Mouse (Mus musculus): Measurements from ENCODE around the gene Sept3. TPM values are rescaled to one million over a fixed set of nuclear protein-coding genes. Genes with fewer than 3 reads are reported as not detected.
"Not testable (repeated sequence)": the region's sequence is repeated elsewhere in the genome, so short reads cannot be mapped to it uniquely, and the experiment has no call there.

Sept3 gene
- polyA plus RNA-seq, 1 experiment from 2014 or later: 1.8 TPM

DNA sequence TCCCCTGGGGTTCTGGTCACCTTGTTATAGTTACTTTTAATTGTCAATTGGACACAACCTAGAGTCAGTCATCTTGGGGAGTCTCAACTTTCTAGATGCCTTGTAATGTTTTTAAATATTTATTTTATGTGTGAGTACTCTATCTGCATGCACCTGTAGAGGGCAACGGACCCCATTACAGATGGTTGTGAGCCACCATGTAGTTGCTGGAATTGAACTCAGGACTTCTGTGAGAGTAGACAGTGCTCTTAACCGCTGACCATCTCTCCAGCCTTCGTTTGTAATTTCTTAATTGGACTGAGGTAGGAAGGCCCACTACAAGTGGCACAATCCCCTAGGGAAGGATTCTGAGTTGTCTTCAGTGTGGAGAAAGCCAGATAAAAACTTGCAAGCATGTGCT lies 31.4 kb upstream of the Sept3 start:
- Histone ChIP-seq H3K9ac (ENCODE audit: low read length) (peak overlapping the region; percentile 78), H3K27ac (ENCODE audit: low read length) (no peak overlapping the region), H3K4me2 (ENCODE audit: low read depth, low read length) (peak overlapping the region; percentile 95), H3K27me3 (ENCODE audit: control insufficient read depth, insufficient read depth, low read depth, low read length) (no peaks in the 10 kb centered on the region), H3K4me1 (replicated peaks; ENCODE audit: control insufficient read depth, insufficient read depth, low read length) (peaks cover 5% of the 10 kb centered on the region; the same call in 1 of the 2 replicates), H3K4me3 (ENCODE audit: low read length) (peak overlapping the region; percentile 80), H3K9me3 (ENCODE audit: control insufficient read depth, low read length) (no peaks in the 10 kb centered on the region), H3K36me3 (ENCODE audit: control insufficient read depth, insufficient read depth, low read length) (no peaks in the 10 kb centered on the region)
- WGBS: 66% methylated on average over 3 of the region's 3 CpGs
- no peak for ATAC-seq (ENCODE audit: low read depth)

DNA sequence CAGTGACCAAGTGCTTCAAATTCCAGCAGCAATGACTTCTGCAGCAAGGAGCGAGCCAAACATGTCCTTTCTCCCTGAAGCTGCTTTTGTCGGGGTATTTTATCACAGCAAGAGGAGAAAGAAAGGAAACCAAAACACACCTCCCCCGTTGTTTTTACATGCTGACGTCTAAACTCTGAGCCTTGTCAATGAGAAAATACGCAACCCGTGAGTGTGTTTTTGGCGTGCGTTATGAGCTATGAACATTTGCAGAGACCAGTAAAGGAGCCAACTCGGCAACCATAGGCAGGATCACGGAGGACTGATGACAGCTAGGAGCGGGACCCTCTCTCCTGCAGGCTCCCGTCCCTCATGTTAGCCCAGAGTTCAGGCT lies 31.0 kb upstream of the Sept3 start:
- H3K36me3 ChIP-seq (ENCODE audit: control insufficient read depth, insufficient read depth, low read length): no peaks in the 10 kb centered on the region
- peak overlapping the region; percentile 37; the same call in 1 of the 2 replicates for H3K27ac ChIP-seq (ENCODE audit: low read length)
- peaks cover 5% of the 10 kb centered on the region; the same call in 1 of the 2 replicates for H3K4me1 ChIP-seq (replicated peaks; ENCODE audit: control insufficient read depth, insufficient read depth, low read length)
- H3K4me2 ChIP-seq (ENCODE audit: low read depth, low read length): peak overlapping the region; percentile 95
- no peak for ATAC-seq (ENCODE audit: low read depth)
- H3K4me3 ChIP-seq (ENCODE audit: low read length): peak overlapping the region; percentile 80
- H3K27me3 ChIP-seq (ENCODE audit: control insufficient read depth, insufficient read depth, low read depth, low read length): no peaks in the 10 kb centered on the region
- no peaks in the 10 kb centered on the region for H3K9me3 ChIP-seq (ENCODE audit: control insufficient read depth, low read length)
- H3K9ac ChIP-seq (ENCODE audit: low read length): peak overlapping the region; percentile 78
- 1% methylated on average over 12 of the region's 12 CpGs for WGBS

DNA sequence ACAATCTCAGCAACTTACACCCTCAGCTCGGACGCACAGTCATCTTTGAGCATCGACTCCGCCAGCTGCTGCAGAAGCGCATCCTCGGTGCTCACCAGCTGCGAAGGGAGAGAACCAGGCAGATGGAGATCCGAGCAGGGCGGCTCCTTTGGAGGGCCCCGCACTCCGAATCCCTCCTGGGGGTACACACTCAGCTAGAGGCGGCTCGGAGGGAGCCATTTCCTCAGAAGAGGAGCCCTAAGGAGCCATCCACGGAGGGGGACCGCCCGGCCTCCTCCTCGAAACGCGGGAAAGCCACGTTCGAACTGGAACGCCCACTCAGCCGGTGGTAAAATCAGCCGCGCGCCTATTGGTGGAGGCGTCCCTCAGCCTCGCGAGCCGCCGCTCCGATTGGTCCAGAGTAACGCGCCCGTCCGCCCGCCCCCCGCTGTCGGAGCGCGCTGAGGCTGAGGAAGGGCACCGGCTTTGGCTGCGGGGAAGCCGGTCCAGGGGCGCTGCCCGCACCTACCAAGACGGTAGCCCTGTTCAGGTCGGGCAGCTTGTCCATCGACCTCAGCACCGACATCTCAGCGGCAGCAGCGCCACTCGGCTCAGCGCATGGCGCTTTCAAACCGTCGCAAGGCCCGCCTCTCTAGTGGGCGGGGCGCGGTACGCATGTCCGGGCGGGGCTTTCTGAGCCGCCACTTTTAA lies 30.4 kb upstream of the Sept3 start, which contains the start of gene Cenpm:
Gene Cenpm (minus strand): TSS at position 634 of the 690 bp plus-strand sequence.
- H3K9me3 ChIP-seq (ENCODE audit: control insufficient read depth, low read length): no peaks in the 10 kb centered on the region
- ATAC-seq (ENCODE audit: low read depth): peak; percentile 98
- WGBS: under 1% methylated on average over 65 of the region's 65 CpGs

DNA sequence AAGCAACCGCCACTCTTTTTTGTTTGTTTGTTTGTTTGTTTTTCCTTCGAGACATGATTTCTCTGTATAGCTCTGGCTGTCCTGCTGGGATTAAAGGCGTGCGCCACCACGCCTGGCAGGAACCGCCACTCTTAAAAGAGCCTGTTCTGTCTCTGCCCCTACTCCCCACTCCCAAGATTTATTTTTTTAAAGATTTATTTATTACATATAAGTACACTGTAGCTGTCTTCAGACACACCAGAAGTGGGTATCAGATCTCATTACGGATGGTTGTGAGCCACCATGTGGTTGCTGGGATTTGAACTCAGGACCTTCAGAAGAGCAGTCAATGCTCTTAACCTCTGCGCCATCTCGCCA lies 29.9 kb upstream of the Sept3 start:
- ATAC-seq (ENCODE audit: low read depth); H3K36me3 ChIP-seq (ENCODE audit: control insufficient read depth, insufficient read depth, low read length); H3K4me1 ChIP-seq (replicated peaks; ENCODE audit: control insufficient read depth, insufficient read depth, low read length); H3K27ac ChIP-seq (ENCODE audit: low read length); H3K27me3 ChIP-seq (ENCODE audit: control insufficient read depth, insufficient read depth, low read depth, low read length); H3K9me3 ChIP-seq (ENCODE audit: control insufficient read depth, low read length): not testable (repeated sequence)
- 24% methylated on average over 9 of the region's 9 CpGs for WGBS
- H3K9ac ChIP-seq (ENCODE audit: low read length): peak overlapping the region; percentile 78
- H3K4me2 ChIP-seq (ENCODE audit: low read depth, low read length): peak overlapping the region; percentile 95
- H3K4me3 ChIP-seq (ENCODE audit: low read length): peak overlapping the region; percentile 80

More for the DNA sequence above, 30.4 kb upstream of the Sept3 start, which contains the start of gene Cenpm:
- H3K36me3 ChIP-seq (ENCODE audit: control insufficient read depth, insufficient read depth, low read length): no peaks in the 10 kb centered on the region
- H3K27ac ChIP-seq (ENCODE audit: low read length): peak within 1 kb of the TSS; percentile 79
- peak within 1 kb of the TSS; percentile 78 for H3K9ac ChIP-seq (ENCODE audit: low read length)
- H3K4me1 ChIP-seq (replicated peaks; ENCODE audit: control insufficient read depth, insufficient read depth, low read length): peaks cover 5% of the 10 kb centered on the region; the same call in 1 of the 2 replicates
- H3K4me3 ChIP-seq (ENCODE audit: low read length): peak within 1 kb of the TSS; percentile 80
- H3K4me2 ChIP-seq (ENCODE audit: low read depth, low read length): peak within 1 kb of the TSS; percentile 95
- no peaks in the 10 kb centered on the region for H3K27me3 ChIP-seq (ENCODE audit: control insufficient read depth, insufficient read depth, low read depth, low read length)

DNA sequence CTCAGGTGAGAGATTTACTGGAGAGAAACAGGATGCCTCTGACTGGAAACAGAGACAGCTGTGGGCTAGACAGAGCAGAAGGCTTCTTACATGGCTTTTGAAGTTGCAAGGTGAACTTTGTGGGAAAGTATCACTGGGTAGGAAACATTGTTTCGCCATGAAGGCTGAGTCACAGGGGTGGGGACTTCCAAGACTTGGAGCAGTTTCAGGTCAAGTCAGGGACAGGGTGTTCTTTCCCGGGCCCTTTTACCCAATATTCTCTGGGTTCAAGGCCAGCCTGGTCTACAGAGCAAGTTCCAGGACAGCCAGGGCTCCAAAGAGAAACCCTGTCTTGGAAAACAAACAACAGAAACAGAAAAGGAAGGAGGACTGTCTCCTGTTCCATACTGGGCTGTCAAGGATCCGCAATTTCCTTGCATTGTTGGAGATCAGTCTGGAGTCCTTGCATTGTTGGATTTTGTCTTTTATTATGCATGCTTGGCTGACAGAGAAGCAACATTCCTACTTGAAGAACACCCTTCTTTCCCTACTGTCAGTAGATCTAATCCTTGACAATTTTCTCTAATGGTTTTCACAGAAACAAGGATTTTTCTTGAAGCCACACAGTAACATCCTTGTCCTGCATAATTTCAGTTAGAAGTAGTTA lies 27.4 kb upstream of the Sept3 start:
- no peak overlapping the region for H3K4me3 ChIP-seq (ENCODE audit: low read length)
- 72% methylated on average over 3 of the region's 3 CpGs for WGBS
- no peaks in the 10 kb centered on the region for H3K9me3 ChIP-seq (ENCODE audit: control insufficient read depth, low read length)
- H3K27ac ChIP-seq (ENCODE audit: low read length): no peak overlapping the region
- no peaks in the 10 kb centered on the region for H3K36me3 ChIP-seq (ENCODE audit: control insufficient read depth, insufficient read depth, low read length)
- H3K4me2 ChIP-seq (ENCODE audit: low read depth, low read length): no peak overlapping the region
- no peak for ATAC-seq (ENCODE audit: low read depth)
- peaks cover 5% of the 10 kb centered on the region; the same call in 1 of the 2 replicates for H3K4me1 ChIP-seq (replicated peaks; ENCODE audit: control insufficient read depth, insufficient read depth, low read length)
- no peak overlapping the region for H3K9ac ChIP-seq (ENCODE audit: low read length)
- no peaks in the 10 kb centered on the region for H3K27me3 ChIP-seq (ENCODE audit: control insufficient read depth, insufficient read depth, low read depth, low read length)

DNA sequence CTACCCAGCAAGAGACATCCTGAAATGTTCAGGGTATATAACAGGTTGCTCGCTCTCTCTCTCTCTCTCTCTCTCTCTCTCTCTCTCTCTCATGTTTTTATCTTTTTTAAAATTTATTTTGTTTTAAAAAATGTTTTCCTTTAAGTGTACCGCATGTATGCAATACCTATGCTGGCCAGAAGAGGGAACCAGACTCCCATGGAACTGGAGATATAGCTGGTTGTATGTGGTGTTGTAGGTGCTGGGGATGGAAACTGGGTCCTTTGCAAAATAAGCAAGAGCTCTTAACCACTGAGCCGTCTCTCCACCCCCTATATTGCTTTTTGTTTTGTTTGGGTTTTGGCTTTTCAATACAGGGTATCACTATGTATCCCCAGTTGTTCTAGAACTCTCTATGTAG lies 23.1 kb upstream of the Sept3 start:
- no peaks in the 10 kb centered on the region for H3K9me3 ChIP-seq (ENCODE audit: control insufficient read depth, low read length)
- H3K4me3 ChIP-seq (ENCODE audit: low read length): no peak overlapping the region
- WGBS: 94% methylated on average over 3 of the region's 3 CpGs
- no peak overlapping the region for H3K27ac ChIP-seq (ENCODE audit: low read length)
- H3K4me2 ChIP-seq (ENCODE audit: low read depth, low read length): no peak overlapping the region
- H3K27me3 ChIP-seq (ENCODE audit: control insufficient read depth, insufficient read depth, low read depth, low read length): no peaks in the 10 kb centered on the region
- no peak for ATAC-seq (ENCODE audit: low read depth)
- H3K9ac ChIP-seq (ENCODE audit: low read length): no peak overlapping the region
- no peaks in the 10 kb centered on the region for H3K4me1 ChIP-seq (replicated peaks; ENCODE audit: control insufficient read depth, insufficient read depth, low read length)
- no peaks in the 10 kb centered on the region for H3K36me3 ChIP-seq (ENCODE audit: control insufficient read depth, insufficient read depth, low read length)

DNA sequence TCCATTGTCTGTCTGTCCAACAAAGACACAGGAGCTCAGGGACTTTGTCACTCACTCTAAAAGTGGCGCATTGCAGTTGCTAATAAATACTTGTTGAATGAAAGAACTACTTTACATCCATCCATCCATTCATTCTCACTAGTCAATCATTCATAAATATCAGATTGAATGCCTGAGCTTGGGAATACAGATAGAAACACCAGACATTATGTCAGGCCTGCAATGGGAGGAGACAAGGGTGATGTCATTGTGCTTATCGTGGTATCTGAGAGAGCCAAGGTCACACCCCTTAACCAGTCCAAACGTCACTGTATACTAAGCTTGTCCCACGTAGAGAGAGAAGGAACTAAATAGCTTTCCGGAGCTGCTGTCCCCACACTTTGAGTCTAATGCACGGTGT lies 22.6 kb upstream of the Sept3 start, which contains the start of gene 1500009C09Rik:
Gene 1500009C09Rik (plus strand): TSS at position 301 of the 400 bp plus-strand sequence.
- Histone ChIP-seq H3K27me3 (ENCODE audit: control insufficient read depth, insufficient read depth, low read depth, low read length) (no peaks in the 10 kb centered on the region), H3K9ac (ENCODE audit: low read length) (no peak within 1 kb of the TSS), H3K27ac (ENCODE audit: low read length) (no peak within 1 kb of the TSS), H3K36me3 (ENCODE audit: control insufficient read depth, insufficient read depth, low read length) (no peaks in the 10 kb centered on the region), H3K4me3 (ENCODE audit: low read length) (no peak within 1 kb of the TSS), H3K4me2 (ENCODE audit: low read depth, low read length) (no peak within 1 kb of the TSS), H3K9me3 (ENCODE audit: control insufficient read depth, low read length) (no peaks in the 10 kb centered on the region), H3K4me1 (replicated peaks; ENCODE audit: control insufficient read depth, insufficient read depth, low read length) (no peaks in the 10 kb centered on the region)
- ATAC-seq (ENCODE audit: low read depth): no peak
- 75% methylated on average over 6 of the region's 6 CpGs for WGBS

DNA sequence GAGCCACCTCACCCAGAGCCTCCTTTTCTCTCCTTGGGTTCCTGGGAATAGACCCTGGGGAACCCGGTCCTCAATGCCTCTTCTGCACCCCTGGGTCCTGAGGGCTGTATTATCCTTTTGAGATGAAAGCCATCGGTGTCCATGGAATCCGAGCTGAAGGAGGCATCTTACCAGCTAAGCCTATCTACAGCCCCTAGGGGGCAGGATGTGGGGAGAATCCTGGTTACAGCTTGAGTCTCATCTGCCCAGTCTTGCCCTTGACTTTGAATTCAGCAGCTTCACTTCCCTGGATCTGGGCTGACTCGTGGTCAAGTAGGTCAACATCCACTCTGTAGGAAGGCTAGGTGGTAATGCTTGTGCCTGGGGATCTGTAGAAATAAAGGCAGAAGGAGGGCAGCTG lies 19.4 kb upstream of the Sept3 start:
- H3K4me3 ChIP-seq (ENCODE audit: low read length): no peak overlapping the region
- no peaks in the 10 kb centered on the region for H3K9me3 ChIP-seq (ENCODE audit: control insufficient read depth, low read length)
- no peak overlapping the region for H3K9ac ChIP-seq (ENCODE audit: low read length)
- H3K4me1 ChIP-seq (replicated peaks; ENCODE audit: control insufficient read depth, insufficient read depth, low read length): no peaks in the 10 kb centered on the region
- no peak for ATAC-seq (ENCODE audit: low read depth)
- no peak overlapping the region for H3K27ac ChIP-seq (ENCODE audit: low read length)
- H3K27me3 ChIP-seq (ENCODE audit: control insufficient read depth, insufficient read depth, low read depth, low read length): no peaks in the 10 kb centered on the region
- WGBS: 41% methylated on average over 4 of the region's 4 CpGs
- no peaks in the 10 kb centered on the region for H3K36me3 ChIP-seq (ENCODE audit: control insufficient read depth, insufficient read depth, low read length)
- H3K4me2 ChIP-seq (ENCODE audit: low read depth, low read length): no peak overlapping the region

DNA sequence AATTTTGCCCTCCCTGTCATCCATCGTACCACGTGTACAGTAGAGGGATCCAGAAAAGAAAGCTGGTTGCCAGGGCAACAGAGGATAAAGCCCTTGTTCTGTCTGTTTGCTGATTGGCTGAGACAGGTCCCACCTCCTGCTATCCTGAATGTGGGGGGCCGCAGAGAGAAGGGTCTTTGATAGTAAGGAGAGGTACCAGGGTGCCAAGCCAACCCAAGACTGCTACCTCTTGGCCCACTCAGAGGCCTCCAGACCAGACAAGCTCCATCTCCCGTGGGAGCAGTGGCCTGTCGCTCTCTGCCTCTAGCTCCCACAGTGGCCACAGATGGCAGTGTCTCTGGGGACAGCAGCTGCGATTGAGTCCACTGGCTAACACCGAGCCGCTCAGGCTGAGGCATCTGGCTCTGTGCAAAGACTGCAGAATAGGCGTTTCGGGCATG lies 18.7 kb upstream of the Sept3 start:
- Histone ChIP-seq H3K9ac (ENCODE audit: low read length) (no peak overlapping the region), H3K4me1 (replicated peaks; ENCODE audit: control insufficient read depth, insufficient read depth, low read length) (no peaks in the 10 kb centered on the region), H3K36me3 (ENCODE audit: control insufficient read depth, insufficient read depth, low read length) (no peaks in the 10 kb centered on the region), H3K27ac (ENCODE audit: low read length) (no peak overlapping the region), H3K4me2 (ENCODE audit: low read depth, low read length) (no peak overlapping the region), H3K9me3 (ENCODE audit: control insufficient read depth, low read length) (no peaks in the 10 kb centered on the region), H3K4me3 (ENCODE audit: low read length) (no peak overlapping the region), H3K27me3 (ENCODE audit: control insufficient read depth, insufficient read depth, low read depth, low read length) (no peaks in the 10 kb centered on the region; the same call in 1 of the 2 replicates)
- WGBS: 22% methylated on average over 10 of the region's 10 CpGs
- no peak for ATAC-seq (ENCODE audit: low read depth)
